Mouse (Mus musculus) myocyte (in vitro differentiated cells): ENCODE results near the gene Nfasc. TPM values are rescaled to one million over a fixed set of nuclear protein-coding genes. Genes with fewer than 3 reads are reported as not detected.

Experiments
- H3K27me3 ChIP-seq: one replicate; pipeline ENCODE4 v1.6.1; 2011; ENCODE audit not compliant: control insufficient read depth, insufficient read depth, insufficient read length
- H3K36me3 ChIP-seq: one replicate; pipeline ENCODE4 v1.6.1; 2011; ENCODE audit not compliant: control insufficient read depth, insufficient read depth
- H3K4me2 ChIP-seq: one replicate; pipeline ENCODE4 v1.6.1; 2011; ENCODE audit warnings: low read depth, control low read depth
- H3K4me3 ChIP-seq: one replicate; pipeline ENCODE4 v1.5.1; 2011; ENCODE audit warnings: mild to moderate bottlenecking, control low read depth, moderate library complexity
- H3K79me2 ChIP-seq: one replicate; pipeline ENCODE4 v1.6.1; 2011; ENCODE audit not compliant: control insufficient read depth, insufficient read depth
- H3ac ChIP-seq: one replicate; pipeline ENCODE4 v1.6.1; 2011; ENCODE audit not compliant: control insufficient read depth, insufficient read length
- CEBPB ChIP-seq: IDR thresholded peaks from 2 replicates; pipeline ENCODE4 v1.6.1; 2011; ENCODE audit warnings: mild to moderate bottlenecking, moderate library complexity; ENCODE audit not compliant: poor library complexity, insufficient read depth, severe bottlenecking
- E2F4 ChIP-seq: IDR thresholded peaks from one replicate; pipeline ENCODE4 v1.6.1; 2011; ENCODE audit warnings: mild to moderate bottlenecking, control low read depth, moderate library complexity; ENCODE audit not compliant: insufficient read depth
- MAX ChIP-seq: IDR thresholded peaks from one replicate; pipeline ENCODE4 v1.6.1; 2011; ENCODE audit warnings: low read depth, mild to moderate bottlenecking, control low read depth
- MYOD1 ChIP-seq, 3 experiments: IDR thresholded peaks; one replicate each; pipeline ENCODE4 v1.6.1; 2011; ENCODE audit warnings: control low read depth in 2 of 3, low read depth in 2 of 3, mild to moderate bottlenecking in 2 of 3, moderate library complexity in 1 of 3; ENCODE audit not compliant: insufficient read length in 2 of 3, control insufficient read depth in 1 of 3
- MYOG ChIP-seq, 3 experiments: IDR thresholded peaks; one replicate each; pipeline ENCODE4 v1.6.1; 2011; ENCODE audit warnings: control low read depth in 2 of 3, low read depth in 2 of 3, mild to moderate bottlenecking in 2 of 3; ENCODE audit not compliant: insufficient read length in 2 of 3, control insufficient read depth in 1 of 3, insufficient read depth in 1 of 3
- POLR2A ChIP-seq: IDR thresholded peaks from one replicate; pipeline ENCODE4 v1.6.1; 2011; ENCODE audit warnings: low read depth, mild to moderate bottlenecking, control low read depth, moderate library complexity; ENCODE audit not compliant: insufficient read length
- POLR2AphosphoS2 ChIP-seq: IDR thresholded peaks from one replicate; pipeline ENCODE4 v1.6.1; 2011; ENCODE audit warnings: low read depth, control low read depth; ENCODE audit not compliant: insufficient read length
- REST ChIP-seq: IDR thresholded peaks from one replicate; pipeline ENCODE4 v1.6.1; 2011; ENCODE audit warnings: mild to moderate bottlenecking, control low read depth, moderate library complexity; ENCODE audit not compliant: insufficient read depth, insufficient read length
- SRF ChIP-seq: IDR thresholded peaks from one replicate; pipeline ENCODE4 v1.6.1; 2011; ENCODE audit warnings: low read depth; ENCODE audit not compliant: control insufficient read depth, insufficient read length
- TCF12 ChIP-seq: IDR thresholded peaks from one replicate; pipeline ENCODE4 v1.6.1; 2011; ENCODE audit warnings: mild to moderate bottlenecking, control low read depth; ENCODE audit not compliant: poor library complexity, insufficient read depth, severe bottlenecking
- TCF3 ChIP-seq: IDR thresholded peaks from one replicate; pipeline ENCODE4 v1.6.1; 2011; ENCODE audit warnings: low read depth, control low read depth; ENCODE audit not compliant: insufficient read length
- USF1 ChIP-seq: IDR thresholded peaks from one replicate; pipeline ENCODE4 v1.6.1; 2011; ENCODE audit warnings: low read depth, mild to moderate bottlenecking, control low read depth, moderate library complexity
- polyA plus RNA-seq: library from polyadenylated mRNA; unstranded; fragments of >200 nt; fragmentation: generic; extraction: Trizol; gene quantifications from one replicate; pipeline ENCODE4 v1.2.1, GENCODE M21; 2012; ENCODE audit warnings: missing spikeins

Nfasc gene
- polyA plus RNA-seq, 1 experiment: not detected

GRCm38 (mm10) chr1:132703467-132703866 lies 38.1 kb downstream of the Nfasc start:
- Histone ChIP-seq H3K36me3 (no peaks in the 10 kb centered on the region), H3K79me2 (no peaks in the 10 kb centered on the region), H3K4me3 (no peak overlapping the region), H3K27me3 (peaks cover 51% of the 10 kb centered on the region), H3K4me2 (no peak overlapping the region), H3ac (no peak overlapping the region)
- TF ChIP-seq MYOD1 (IDR thresholded peaks at IDR 0.05; ENCODE audit: control insufficient read depth in 1 of 3, insufficient read length in 2 of 3, low read depth in 2 of 3) (no peak), MYOG (IDR thresholded peaks at IDR 0.05; ENCODE audit: control insufficient read depth in 1 of 3, insufficient read depth in 1 of 3, insufficient read length in 2 of 3, low read depth in 2 of 3) (no peak), TCF3 (no peak)

DNA sequence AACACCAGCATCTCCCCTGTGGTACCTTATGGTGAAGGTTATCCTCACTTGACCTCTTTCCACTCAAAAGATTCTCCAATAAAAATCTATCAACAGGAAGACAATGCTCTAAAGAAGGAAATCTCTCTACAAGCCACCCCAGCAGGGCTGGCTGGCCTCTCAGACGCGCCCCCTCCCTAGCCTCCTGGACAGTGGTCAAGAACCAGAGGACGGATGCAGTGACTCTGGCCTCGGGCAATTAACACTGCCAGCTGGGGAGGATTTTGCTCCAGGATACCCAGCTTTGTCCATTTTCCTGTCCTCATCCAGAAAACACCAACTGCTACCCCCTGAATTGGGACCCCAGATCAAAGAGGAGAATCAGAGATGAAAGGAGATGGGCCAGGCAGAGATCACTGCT lies 44.7 kb downstream of the Nfasc start:
- H3K4me2 ChIP-seq: no peak overlapping the region
- TF ChIP-seq SRF (no peak), MYOD1 (IDR thresholded peaks at IDR 0.05; ENCODE audit: control insufficient read depth in 1 of 3, insufficient read length in 2 of 3, low read depth in 2 of 3) (no peak), E2F4 (no peak), TCF3 (no peak), MAX (no peak), USF1 (no peak), CEBPB (no peak), POLR2AphosphoS2 (no peak), POLR2A (no peak), TCF12 (no peak)
- no peak overlapping the region for H3K4me3 ChIP-seq
- peaks cover 22% of the 10 kb centered on the region for H3K27me3 ChIP-seq
- H3K36me3 ChIP-seq: no peaks in the 10 kb centered on the region
- H3K79me2 ChIP-seq: no peaks in the 10 kb centered on the region
- H3ac ChIP-seq: no peak overlapping the region

DNA sequence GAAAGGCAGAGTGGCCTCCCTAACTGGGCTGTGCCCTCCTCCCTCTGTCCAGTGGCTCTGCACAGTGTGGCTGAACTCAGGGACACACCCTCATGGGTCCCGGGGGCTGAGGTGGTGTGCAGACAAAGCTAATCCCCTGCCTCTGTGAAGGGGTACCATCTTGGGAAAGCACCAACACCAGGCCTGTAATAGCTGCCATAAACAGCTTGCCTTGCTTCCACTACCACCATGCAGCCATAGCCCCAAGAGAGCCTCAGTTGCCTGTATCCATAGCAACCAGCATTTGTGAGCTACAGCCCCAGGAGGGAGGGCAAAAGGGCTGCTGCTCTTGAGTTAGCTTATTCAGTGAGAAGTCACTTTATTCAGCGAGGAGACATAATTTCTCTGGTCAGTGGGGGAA lies 45.4 kb downstream of the Nfasc start:
- Histone ChIP-seq H3K79me2 (no peaks in the 10 kb centered on the region), H3K27me3 (peaks cover 20% of the 10 kb centered on the region), H3K4me2 (no peak overlapping the region), H3K36me3 (no peaks in the 10 kb centered on the region), H3ac (no peak overlapping the region), H3K4me3 (no peak overlapping the region)
- TF ChIP-seq POLR2AphosphoS2 (no peak), MYOD1 (IDR thresholded peaks at IDR 0.05; ENCODE audit: control insufficient read depth in 1 of 3, insufficient read length in 2 of 3, low read depth in 2 of 3) (no peak), MAX (no peak), USF1 (no peak), SRF (no peak), REST (no peak), MYOG (IDR thresholded peaks at IDR 0.05; ENCODE audit: control insufficient read depth in 1 of 3, insufficient read depth in 1 of 3, insufficient read length in 2 of 3, low read depth in 2 of 3) (no peak), POLR2A (no peak), E2F4 (no peak), TCF3 (no peak), TCF12 (no peak), CEBPB (no peak)

DNA sequence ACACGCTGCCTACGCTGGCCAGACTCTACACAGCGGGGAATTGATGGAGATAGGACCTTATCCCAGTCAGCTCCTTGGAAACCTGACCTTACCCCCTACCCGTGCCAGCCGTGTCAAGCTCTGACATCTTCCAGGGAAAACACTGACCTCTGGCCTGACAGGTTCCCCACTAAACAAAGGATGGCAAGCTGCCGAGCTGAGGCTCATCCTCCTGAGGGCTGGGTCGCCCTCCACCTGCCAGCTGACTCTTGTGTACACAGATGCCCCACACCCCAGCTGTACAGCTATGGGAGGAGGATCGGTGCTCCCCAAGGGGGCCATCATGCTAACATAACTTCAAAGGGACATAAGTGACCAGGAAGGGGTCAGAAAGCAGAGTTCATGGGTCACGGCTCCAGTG lies 47.6 kb downstream of the Nfasc start:
- Histone ChIP-seq H3K36me3 (no peaks in the 10 kb centered on the region), H3K27me3 (peaks cover 20% of the 10 kb centered on the region), H3K79me2 (no peaks in the 10 kb centered on the region), H3K4me2 (no peak overlapping the region), H3ac (no peak overlapping the region), H3K4me3 (no peak overlapping the region)
- TF ChIP-seq SRF (no peak), MAX (no peak), POLR2A (no peak), E2F4 (no peak), MYOD1 (IDR thresholded peaks at IDR 0.05; ENCODE audit: control insufficient read depth in 1 of 3, insufficient read length in 2 of 3, low read depth in 2 of 3) (no peak), USF1 (no peak), TCF3 (no peak), TCF12 (no peak), POLR2AphosphoS2 (no peak), REST (no peak), MYOG (IDR thresholded peaks at IDR 0.05; ENCODE audit: control insufficient read depth in 1 of 3, insufficient read depth in 1 of 3, insufficient read length in 2 of 3, low read depth in 2 of 3) (no peak), CEBPB (no peak)

GRCm38 (mm10) chr1:132689181-132689580 lies 52.4 kb downstream of the Nfasc start:
- Histone ChIP-seq H3K4me2 (no peak overlapping the region), H3K36me3 (no peaks in the 10 kb centered on the region), H3K27me3 (peaks cover 21% of the 10 kb centered on the region), H3K4me3 (no peak overlapping the region), H3K79me2 (no peaks in the 10 kb centered on the region), H3ac (no peak overlapping the region)
- TF ChIP-seq MYOG (IDR thresholded peaks at IDR 0.05; ENCODE audit: control insufficient read depth in 1 of 3, insufficient read depth in 1 of 3, insufficient read length in 2 of 3, low read depth in 2 of 3) (no peak), MYOD1 (IDR thresholded peaks at IDR 0.05; ENCODE audit: control insufficient read depth in 1 of 3, insufficient read length in 2 of 3, low read depth in 2 of 3) (no peak), SRF (no peak), MAX (no peak), E2F4 (no peak)
